Mouse (Mus musculus) cerebellum, postnatal 25 days (tissue): ENCODE measurements at regions not wholly inside any gene's neighbourhood (a gene's known extent, or its start where the extent isn't known, plus 50 kb on each side); places are given as distances from the start of the nearest gene placed in this dataset.
A peak's percentile ranks its signal among the peaks of the same experiment; 100 is the strongest.

ENCODE experiments used
- DNase-seq, 2 experiments: peaks; one replicate each; pipeline ENCODE4 v3.0.0; 2021; ENCODE audit warnings: mixed read lengths in 2 of 2

DNA sequence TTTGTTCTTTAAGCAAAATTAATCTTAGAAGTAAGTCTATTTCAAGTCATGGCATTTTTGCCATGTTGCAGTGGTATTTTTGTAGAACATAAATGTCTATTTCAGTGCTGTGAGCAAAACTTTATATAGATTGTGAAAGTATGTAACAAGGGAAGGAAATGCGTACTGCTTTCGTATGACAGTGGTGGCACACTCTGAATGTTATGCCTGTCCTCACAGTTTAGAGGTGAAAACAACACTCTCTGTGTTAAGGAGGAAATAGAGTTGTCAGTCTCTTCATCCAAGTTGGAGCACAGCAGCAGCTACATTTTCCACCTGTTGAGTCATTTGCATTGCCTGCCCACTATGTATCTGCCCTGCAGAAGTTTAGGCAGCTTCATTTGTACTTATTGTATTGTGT lies 550.0 kb upstream of the Gm10801 start:
- no peak for DNase-seq

DNA sequence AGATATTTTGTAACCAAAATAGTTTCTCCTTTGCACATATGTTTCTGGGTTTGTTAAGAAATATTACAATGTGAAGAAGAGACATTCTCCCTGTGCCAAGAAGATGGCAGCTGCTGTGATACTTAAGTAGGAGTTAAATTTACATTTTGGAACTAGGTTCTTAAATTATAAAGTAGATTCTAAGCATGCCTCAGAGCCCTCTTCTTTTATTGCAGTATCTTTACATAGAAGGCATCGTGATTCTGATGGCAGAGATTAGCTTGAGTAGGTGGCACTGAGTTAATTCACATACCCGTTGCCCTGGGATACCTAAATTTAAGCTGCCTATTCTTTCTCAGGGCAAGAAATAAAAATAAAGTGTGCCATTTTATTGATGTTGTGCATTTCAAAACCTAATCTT lies 538.6 kb upstream of the Gm10801 start:
- no peak for DNase-seq

DNA sequence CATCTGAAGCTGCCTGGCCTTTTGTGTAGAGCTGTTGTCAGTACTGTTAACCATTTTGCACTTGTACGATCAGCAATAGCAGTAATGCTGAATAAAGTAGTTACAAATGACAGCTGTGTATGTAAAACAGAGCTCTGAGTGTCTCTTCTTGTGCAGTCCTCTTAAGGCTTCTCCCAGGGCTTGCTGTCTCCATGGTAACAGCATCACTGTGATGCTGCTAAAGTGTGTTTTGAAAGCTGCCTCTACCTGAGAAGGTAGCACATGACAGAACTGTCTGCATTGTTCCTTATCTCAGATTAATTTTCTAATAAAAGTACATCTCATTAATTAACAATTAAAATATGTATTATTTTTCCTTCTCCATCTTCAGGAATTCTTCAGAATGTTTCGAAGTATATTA lies 537.4 kb upstream of the Gm10801 start:
- DNase-seq: no peak

DNA sequence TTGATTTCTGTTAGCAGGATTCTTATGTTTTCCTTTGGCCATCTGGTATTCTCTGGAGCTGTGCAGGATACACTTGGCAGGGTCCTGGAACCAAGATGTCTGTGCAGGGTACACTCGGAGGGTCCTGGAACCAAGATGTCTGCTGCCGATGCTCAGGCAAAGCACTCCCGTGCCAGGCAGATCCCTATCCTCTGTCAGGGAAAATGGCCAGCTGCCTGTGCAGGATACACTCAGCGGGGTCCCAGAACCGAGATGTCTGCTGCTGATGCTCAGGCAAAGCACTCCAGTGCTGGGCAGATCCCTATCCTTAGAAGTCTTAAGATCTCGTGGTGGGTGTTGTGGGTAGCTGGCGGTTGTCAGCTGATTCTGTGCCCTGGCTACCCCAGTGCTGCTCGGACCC lies 521.6 kb upstream of the Gm10801 start:
- DNase-seq: peak; percentile 11 to 12

DNA sequence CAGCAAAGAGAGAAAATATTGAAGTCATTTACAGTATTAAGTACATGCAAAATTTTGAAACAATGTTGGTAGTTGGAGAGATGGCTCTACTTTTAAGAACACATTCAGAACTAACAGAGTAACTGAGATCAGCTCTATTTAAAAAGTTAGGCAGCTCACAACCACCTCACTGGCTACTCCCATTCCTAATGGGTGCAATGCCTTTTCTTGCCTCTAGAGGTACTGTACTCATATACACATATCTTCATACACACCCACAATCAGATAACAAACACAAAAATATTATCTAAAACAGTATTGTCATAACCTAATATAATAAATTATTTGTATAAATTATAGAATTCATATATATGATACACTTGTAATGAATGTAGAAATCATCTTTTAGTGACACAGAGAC lies 518.3 kb upstream of the Gm10801 start:
- DNase-seq: no peak
